Mouse (Mus musculus) stomach, postnatal 0 days (tissue): Measurements from ENCODE around the gene Slc44a4.

Source experiments
- CTCF ChIP-seq: IDR thresholded peaks from 2 replicates; pipeline ENCODE4 v1.5.1; 2016; ENCODE audit warnings: antibody characterized with exemption, low read depth, mild to moderate bottlenecking, moderate library complexity
- EP300 ChIP-seq: optimal IDR thresholded peaks from 2 replicates; pipeline ENCODE3; 2016; ENCODE audit warnings: antibody characterized with exemption

- TF ChIP-seq EP300: no peak
- TF ChIP-seq CTCF: no peak
Measured at GRCm38 (mm10) chr17:34902895-34903294, 11.4 kb upstream of the Slc44a4 start.
